Mouse (Mus musculus): ENCODE measurements at regions not wholly inside any gene's neighbourhood (a gene's known extent, or its start where the extent isn't known, plus 50 kb on each side); places are given as distances from the start of the nearest gene placed in this dataset.

GRCm38 (mm10) chr13:110485515-110485914 is 90.7 kb downstream of the Plk2 start:
- Histone ChIP-seq H3K4me2 (replicated peaks; ENCODE audit: low read depth, low read length) (no peak overlapping the region), H3K4me1 (ENCODE audit: control insufficient read depth, insufficient read depth, low read length) (no peaks in the 10 kb centered on the region), H3K36me3 (ENCODE audit: control insufficient read depth, insufficient read depth, low read length) (no peaks in the 10 kb centered on the region), H3K27me3 (ENCODE audit: control insufficient read depth, insufficient read depth, low read length) (no peaks in the 10 kb centered on the region), H3K27ac (ENCODE audit: low read depth, low read length) (no peak overlapping the region), H3K4me3 (ENCODE audit: low read length) (no peak overlapping the region), H3K9ac (ENCODE audit: low read depth, low read length) (no peak overlapping the region), H3K9me3 (ENCODE audit: control insufficient read depth, low read length) (no peaks in the 10 kb centered on the region)
- ATAC-seq (ENCODE audit: low FRiP score, low TSS enrichment) = no peak
- WGBS = 90% methylated on average over 1 of the region's 1 CpGs

- 69% methylated on average over 2 of the region's 2 CpGs for WGBS
- Histone ChIP-seq H3K9ac (ENCODE audit: low read depth, low read length) (no peak overlapping the region), H3K36me3 (ENCODE audit: control insufficient read depth, insufficient read depth, low read length) (no peaks in the 10 kb centered on the region), H3K4me3 (ENCODE audit: low read length) (no peak overlapping the region), H3K4me1 (ENCODE audit: control insufficient read depth, insufficient read depth, low read length) (no peaks in the 10 kb centered on the region), H3K27ac (ENCODE audit: low read depth, low read length) (no peak overlapping the region), H3K27me3 (ENCODE audit: control insufficient read depth, insufficient read depth, low read length) (no peaks in the 10 kb centered on the region), H3K9me3 (ENCODE audit: control insufficient read depth, low read length) (no peaks in the 10 kb centered on the region), H3K4me2 (replicated peaks; ENCODE audit: low read depth, low read length) (no peak overlapping the region)
- ATAC-seq (ENCODE audit: low FRiP score, low TSS enrichment) = no peak
Measured at GRCm38 (mm10) chr13:110490166-110490565, 95.3 kb downstream of the Plk2 start.

GRCm38 (mm10) chr13:110492296-110493001 is 97.6 kb downstream of the Plk2 start:
- ATAC-seq (ENCODE audit: low FRiP score, low TSS enrichment) = peak; percentile 52; the same call in 1 of the 2 replicates
- WGBS = 57% methylated on average over 9 of the region's 9 CpGs
- Histone ChIP-seq H3K27me3 (ENCODE audit: control insufficient read depth, insufficient read depth, low read length) (no peaks in the 10 kb centered on the region), H3K4me2 (replicated peaks; ENCODE audit: low read depth, low read length) (no peak overlapping the region), H3K36me3 (ENCODE audit: control insufficient read depth, insufficient read depth, low read length) (no peaks in the 10 kb centered on the region), H3K4me1 (ENCODE audit: control insufficient read depth, insufficient read depth, low read length) (no peaks in the 10 kb centered on the region), H3K4me3 (ENCODE audit: low read length) (no peak overlapping the region), H3K9me3 (ENCODE audit: control insufficient read depth, low read length) (no peaks in the 10 kb centered on the region), H3K9ac (ENCODE audit: low read depth, low read length) (no peak overlapping the region), H3K27ac (ENCODE audit: low read depth, low read length) (no peak overlapping the region)

DNA sequence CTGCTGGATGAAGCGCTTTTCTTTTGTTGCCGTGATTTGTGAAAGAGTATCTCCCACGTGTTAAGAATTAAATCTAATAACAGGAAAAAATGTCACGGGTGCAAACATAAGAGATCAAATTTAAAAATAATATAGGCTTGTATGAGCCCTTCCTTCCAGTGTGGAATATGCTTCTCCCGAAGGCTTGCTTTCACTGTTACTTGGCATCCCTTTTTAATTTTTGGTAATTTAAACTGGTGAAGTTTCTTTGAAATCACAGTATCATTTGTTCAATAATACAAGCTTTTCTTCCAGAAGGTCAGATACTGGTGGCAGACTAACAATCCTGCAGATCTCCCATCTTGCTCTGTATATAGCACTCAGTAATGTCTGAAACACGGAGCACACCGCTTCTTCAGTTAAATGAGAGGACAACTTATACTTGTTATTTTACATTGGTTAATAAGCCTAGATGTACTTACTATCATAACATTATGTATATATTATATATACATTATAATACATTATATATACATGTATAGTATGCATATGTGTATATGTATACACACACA is 98.2 kb downstream of the Plk2 start:
- Histone ChIP-seq H3K4me3 (ENCODE audit: low read length) (no peak overlapping the region), H3K9ac (ENCODE audit: low read depth, low read length) (no peak overlapping the region), H3K27ac (ENCODE audit: low read depth, low read length) (no peak overlapping the region), H3K9me3 (ENCODE audit: control insufficient read depth, low read length) (no peaks in the 10 kb centered on the region), H3K4me2 (replicated peaks; ENCODE audit: low read depth, low read length) (no peak overlapping the region), H3K4me1 (ENCODE audit: control insufficient read depth, insufficient read depth, low read length) (no peaks in the 10 kb centered on the region), H3K36me3 (ENCODE audit: control insufficient read depth, insufficient read depth, low read length) (no peaks in the 10 kb centered on the region), H3K27me3 (ENCODE audit: control insufficient read depth, insufficient read depth, low read length) (no peaks in the 10 kb centered on the region)
- 78% methylated on average over 7 of the region's 7 CpGs for WGBS
- no peak for ATAC-seq (ENCODE audit: low FRiP score, low TSS enrichment)

GRCm38 (mm10) chr13:110497461-110497860 is 102.6 kb downstream of the Plk2 start:
- Histone ChIP-seq H3K36me3 (ENCODE audit: control insufficient read depth, insufficient read depth, low read length) (no peaks in the 10 kb centered on the region), H3K27me3 (ENCODE audit: control insufficient read depth, insufficient read depth, low read length) (no peaks in the 10 kb centered on the region), H3K4me2 (replicated peaks; ENCODE audit: low read depth, low read length) (no peak overlapping the region), H3K9ac (ENCODE audit: low read depth, low read length) (no peak overlapping the region), H3K27ac (ENCODE audit: low read depth, low read length) (no peak overlapping the region), H3K4me3 (ENCODE audit: low read length) (no peak overlapping the region), H3K4me1 (ENCODE audit: control insufficient read depth, insufficient read depth, low read length) (no peaks in the 10 kb centered on the region), H3K9me3 (ENCODE audit: control insufficient read depth, low read length) (no peaks in the 10 kb centered on the region)
- WGBS = 68% methylated on average over 3 of the region's 3 CpGs
- ATAC-seq (ENCODE audit: low FRiP score, low TSS enrichment) = no peak

DNA sequence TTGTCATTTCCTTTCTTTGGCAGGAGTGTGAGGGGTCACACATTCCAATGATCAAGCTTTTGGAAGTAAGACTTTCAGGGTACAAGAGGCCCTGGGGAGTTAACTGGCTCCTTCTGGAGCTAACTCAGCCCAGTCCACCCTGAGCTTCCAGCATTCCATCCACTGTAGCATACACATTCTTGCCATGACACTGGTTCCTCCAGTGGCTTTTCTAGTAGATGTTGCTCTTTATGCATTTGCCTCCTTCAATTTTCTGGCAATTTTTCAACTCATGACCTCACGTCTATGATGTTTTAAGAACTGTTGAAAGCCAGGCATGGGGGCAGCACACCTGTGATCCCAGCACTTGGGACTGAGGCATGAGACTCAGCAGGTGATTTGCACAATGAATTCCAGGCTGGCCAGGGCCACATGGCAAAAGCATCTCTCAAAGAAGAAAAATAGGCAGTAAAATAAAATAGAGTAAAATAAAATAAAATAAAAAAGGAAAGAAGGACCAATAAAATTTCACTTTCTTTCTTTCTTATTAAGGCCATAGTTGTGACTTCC is 113.0 kb downstream of the Plk2 start:
- Histone ChIP-seq H3K27ac (ENCODE audit: low read depth, low read length) (no peak overlapping the region), H3K4me2 (replicated peaks; ENCODE audit: low read depth, low read length) (no peak overlapping the region), H3K4me1 (ENCODE audit: control insufficient read depth, insufficient read depth, low read length) (no peaks in the 10 kb centered on the region), H3K9me3 (ENCODE audit: control insufficient read depth, low read length) (0 out of 2 replicates have a peak, but pooled peaks cover 3% of the 10 kb centered on the region), H3K27me3 (ENCODE audit: control insufficient read depth, insufficient read depth, low read length) (no peaks in the 10 kb centered on the region), H3K9ac (ENCODE audit: low read depth, low read length) (no peak overlapping the region), H3K36me3 (ENCODE audit: control insufficient read depth, insufficient read depth, low read length) (no peaks in the 10 kb centered on the region), H3K4me3 (ENCODE audit: low read length) (no peak overlapping the region)
- no peak for ATAC-seq (ENCODE audit: low FRiP score, low TSS enrichment)
- WGBS = 63% methylated on average over 1 of the region's 1 CpGs

DNA sequence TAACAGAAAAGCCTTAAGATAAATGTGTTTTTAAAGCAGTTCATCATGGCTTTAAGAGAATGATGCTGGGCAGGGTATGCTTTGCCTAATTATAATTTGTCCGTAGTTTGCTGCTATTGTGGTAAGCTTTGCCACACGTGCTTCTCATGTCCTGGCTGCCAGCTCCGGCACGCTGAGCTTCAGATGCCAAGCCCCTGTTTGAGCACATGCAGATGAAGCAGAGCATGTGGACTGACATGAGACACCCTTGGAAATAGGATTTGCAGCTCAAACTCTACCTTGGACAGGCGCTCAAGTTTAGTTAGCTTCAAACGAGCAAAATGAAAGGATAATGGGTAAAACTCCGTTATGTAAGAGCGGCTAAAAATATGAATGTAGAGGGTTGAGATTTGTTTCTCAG is 123.1 kb downstream of the Plk2 start:
- 92% methylated on average over 8 of the region's 8 CpGs for WGBS
- ATAC-seq (ENCODE audit: low FRiP score, low TSS enrichment) = no peak

GRCm38 (mm10) chr13:110522974-110523373 is 128.1 kb downstream of the Plk2 start:
- WGBS = 90% methylated on average over 4 of the region's 4 CpGs
- Histone ChIP-seq H3K4me1 (ENCODE audit: control insufficient read depth, insufficient read depth, low read length) (no peaks in the 10 kb centered on the region), H3K36me3 (ENCODE audit: control insufficient read depth, insufficient read depth, low read length) (no peaks in the 10 kb centered on the region), H3K4me3 (ENCODE audit: low read length) (no peak overlapping the region), H3K4me2 (replicated peaks; ENCODE audit: low read depth, low read length) (no peak overlapping the region), H3K9me3 (ENCODE audit: control insufficient read depth, low read length) (no peaks in the 10 kb centered on the region), H3K27me3 (ENCODE audit: control insufficient read depth, insufficient read depth, low read length) (no peaks in the 10 kb centered on the region), H3K27ac (ENCODE audit: low read depth, low read length) (no peak overlapping the region), H3K9ac (ENCODE audit: low read depth, low read length) (no peak overlapping the region)
- ATAC-seq (ENCODE audit: low FRiP score, low TSS enrichment) = no peak

More for the DNA sequence above, 123.1 kb downstream of the Plk2 start:
- H3K4me3 ChIP-seq (ENCODE audit: low read length) = no peak overlapping the region
- H3K9me3 ChIP-seq (ENCODE audit: control insufficient read depth, low read length) = no peaks in the 10 kb centered on the region
- no peak overlapping the region for H3K4me2 ChIP-seq (replicated peaks; ENCODE audit: low read depth, low read length)
- no peak overlapping the region for H3K27ac ChIP-seq (ENCODE audit: low read depth, low read length)
- no peak overlapping the region for H3K9ac ChIP-seq (ENCODE audit: low read depth, low read length)
- no peaks in the 10 kb centered on the region for H3K4me1 ChIP-seq (ENCODE audit: control insufficient read depth, insufficient read depth, low read length)
- no peaks in the 10 kb centered on the region for H3K36me3 ChIP-seq (ENCODE audit: control insufficient read depth, insufficient read depth, low read length)
- no peaks in the 10 kb centered on the region for H3K27me3 ChIP-seq (ENCODE audit: control insufficient read depth, insufficient read depth, low read length)

DNA sequence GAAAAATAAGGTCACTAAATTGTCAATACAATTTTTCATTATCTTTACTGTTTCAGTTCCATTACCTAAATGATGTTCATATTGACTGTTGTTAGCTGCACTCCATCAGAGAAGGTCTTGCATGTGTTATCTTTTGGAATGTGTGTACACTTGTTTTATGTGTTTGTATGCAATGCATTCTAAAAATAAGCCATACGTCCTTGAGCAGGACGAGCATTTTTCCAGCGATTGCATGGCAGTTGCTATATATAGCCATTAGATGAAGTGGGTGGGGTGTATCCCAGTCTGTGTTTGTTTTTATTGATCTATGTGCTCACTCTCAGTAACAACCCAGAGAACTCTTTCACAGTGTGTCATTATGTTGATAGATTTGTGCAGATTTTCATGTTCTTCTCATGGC is 132.8 kb downstream of the Plk2 start:
- ATAC-seq (ENCODE audit: low FRiP score, low TSS enrichment) = no peak
- Histone ChIP-seq H3K27me3 (ENCODE audit: control insufficient read depth, insufficient read depth, low read length) (no peaks in the 10 kb centered on the region), H3K4me2 (replicated peaks; ENCODE audit: low read depth, low read length) (no peak overlapping the region), H3K9ac (ENCODE audit: low read depth, low read length) (no peak overlapping the region), H3K4me3 (ENCODE audit: low read length) (no peak overlapping the region), H3K27ac (ENCODE audit: low read depth, low read length) (no peak overlapping the region), H3K9me3 (ENCODE audit: control insufficient read depth, low read length) (no peaks in the 10 kb centered on the region), H3K4me1 (ENCODE audit: control insufficient read depth, insufficient read depth, low read length) (no peaks in the 10 kb centered on the region), H3K36me3 (ENCODE audit: control insufficient read depth, insufficient read depth, low read length) (no peaks in the 10 kb centered on the region)
- 77% methylated on average over 3 of the region's 3 CpGs for WGBS

Data from kidney, embryonic 14.5 days (tissue).